Mouse (Mus musculus): Measurements from ENCODE around the gene Mlxip. TPM values are rescaled to one million over a fixed set of nuclear protein-coding genes. Genes with fewer than 3 reads are reported as not detected.
A peak's percentile ranks its signal among the peaks of the same experiment; 100 is the strongest.

The Mlxip gene
- polyA plus RNA-seq, 1 experiment from 2014 or later: 12.4 TPM

GRCm38 (mm10) chr5:123412193-123412592, 17.6 kb downstream of the Mlxip start:
- no peak for ATAC-seq (replicated peaks; ENCODE audit: extremely low read depth, insufficient read depth, low FRiP score)
- H3K4me3 ChIP-seq (ENCODE audit: low read length): no peak overlapping the region
- H3K9me3 ChIP-seq (replicated peaks; ENCODE audit: control insufficient read depth, low read length): peaks cover 5% of the 10 kb centered on the region
- H3K27me3 ChIP-seq (ENCODE audit: control insufficient read depth, insufficient read depth, low read length): no peaks in the 10 kb centered on the region
- no peak overlapping the region for H3K4me2 ChIP-seq (ENCODE audit: low read depth, low read length)
- no peak overlapping the region for H3K9ac ChIP-seq (ENCODE audit: low read length)
- peaks cover 22% of the 10 kb centered on the region for H3K4me1 ChIP-seq (ENCODE audit: control insufficient read depth, insufficient read depth, low read length)
- H3K36me3 ChIP-seq (ENCODE audit: control insufficient read depth, insufficient read depth): peaks cover 6% of the 10 kb centered on the region
- no peak overlapping the region for H3K27ac ChIP-seq (ENCODE audit: low read length)
- WGBS: 76% methylated on average over 4 of the region's 4 CpGs

GRCm38 (mm10) chr5:123413866-123414363, 19.3 kb downstream of the Mlxip start:
- H3K4me1 ChIP-seq (ENCODE audit: control insufficient read depth, insufficient read depth, low read length): peaks cover 26% of the 10 kb centered on the region
- WGBS: 40% methylated on average over 2 of the region's 2 CpGs
- no peaks in the 10 kb centered on the region for H3K27me3 ChIP-seq (ENCODE audit: control insufficient read depth, insufficient read depth, low read length)
- H3K9me3 ChIP-seq (replicated peaks; ENCODE audit: control insufficient read depth, low read length): peaks cover 5% of the 10 kb centered on the region
- no peak overlapping the region for H3K4me2 ChIP-seq (ENCODE audit: low read depth, low read length)
- H3K36me3 ChIP-seq (ENCODE audit: control insufficient read depth, insufficient read depth): peaks cover 6% of the 10 kb centered on the region
- ATAC-seq (replicated peaks; ENCODE audit: extremely low read depth, insufficient read depth, low FRiP score): no peak
- H3K27ac ChIP-seq (ENCODE audit: low read length): no peak overlapping the region
- H3K9ac ChIP-seq (ENCODE audit: low read length): no peak overlapping the region
- H3K4me3 ChIP-seq (ENCODE audit: low read length): no peak overlapping the region

GRCm38 (mm10) chr5:123416149-123416548, 21.6 kb downstream of the Mlxip start:
- Histone ChIP-seq H3K36me3 (ENCODE audit: control insufficient read depth, insufficient read depth) (no peaks in the 10 kb centered on the region), H3K9ac (ENCODE audit: low read length) (no peak overlapping the region), H3K4me3 (ENCODE audit: low read length) (no peak overlapping the region), H3K4me1 (ENCODE audit: control insufficient read depth, insufficient read depth, low read length) (peaks cover 26% of the 10 kb centered on the region), H3K27me3 (ENCODE audit: control insufficient read depth, insufficient read depth, low read length) (no peaks in the 10 kb centered on the region), H3K4me2 (ENCODE audit: low read depth, low read length) (no peak overlapping the region), H3K27ac (ENCODE audit: low read length) (no peak overlapping the region), H3K9me3 (replicated peaks; ENCODE audit: control insufficient read depth, low read length) (no peaks in the 10 kb centered on the region)
- WGBS: 58% methylated on average over 3 of the region's 3 CpGs
- no peak for ATAC-seq (replicated peaks; ENCODE audit: extremely low read depth, insufficient read depth, low FRiP score)

GRCm38 (mm10) chr5:123416566-123417518, 22.2 kb downstream of the Mlxip start:
- 0 out of 2 replicates have a peak overlapping the region, but pooled peaks have one; percentile 9 for H3K27ac ChIP-seq (ENCODE audit: low read length)
- no peak overlapping the region for H3K4me2 ChIP-seq (ENCODE audit: low read depth, low read length)
- no peaks in the 10 kb centered on the region for H3K36me3 ChIP-seq (ENCODE audit: control insufficient read depth, insufficient read depth)
- peaks cover 26% of the 10 kb centered on the region for H3K4me1 ChIP-seq (ENCODE audit: control insufficient read depth, insufficient read depth, low read length)
- no peaks in the 10 kb centered on the region for H3K9me3 ChIP-seq (replicated peaks; ENCODE audit: control insufficient read depth, low read length)
- H3K27me3 ChIP-seq (ENCODE audit: control insufficient read depth, insufficient read depth, low read length): no peaks in the 10 kb centered on the region
- 68% methylated on average over 8 of the region's 8 CpGs for whole genome bisulfite sequencing
- no peak overlapping the region for H3K4me3 ChIP-seq (ENCODE audit: low read length)
- no peak overlapping the region for H3K9ac ChIP-seq (ENCODE audit: low read length)
- ATAC-seq (replicated peaks; ENCODE audit: extremely low read depth, insufficient read depth, low FRiP score): no peak

- Histone ChIP-seq H3K4me1 (ENCODE audit: control insufficient read depth, insufficient read depth, low read length) (no peaks in the 10 kb centered on the region), H3K27ac (ENCODE audit: low read length) (peak overlapping the region; percentile 33), H3K4me2 (ENCODE audit: low read depth, low read length) (peak overlapping the region; percentile 2; the same call in 1 of the 2 replicates), H3K9me3 (replicated peaks; ENCODE audit: control insufficient read depth, low read length) (peaks cover 5% of the 10 kb centered on the region), H3K27me3 (ENCODE audit: control insufficient read depth, insufficient read depth, low read length) (no peaks in the 10 kb centered on the region), H3K36me3 (ENCODE audit: control insufficient read depth, insufficient read depth) (no peaks in the 10 kb centered on the region), H3K9ac (ENCODE audit: low read length) (no peak overlapping the region), H3K4me3 (ENCODE audit: low read length) (no peak overlapping the region)
- WGBS: 35% methylated on average over 2 of the region's 2 CpGs
- ATAC-seq (replicated peaks; ENCODE audit: extremely low read depth, insufficient read depth, low FRiP score): no peak
These were observed 29.3 kb downstream of the Mlxip start for GRCm38 (mm10) chr5:123423885-123424284.

GRCm38 (mm10) chr5:123427556-123427955, 33.0 kb downstream of the Mlxip start:
- ATAC-seq (replicated peaks; ENCODE audit: extremely low read depth, insufficient read depth, low FRiP score): no peak
- H3K27me3 ChIP-seq (ENCODE audit: control insufficient read depth, insufficient read depth, low read length): no peaks in the 10 kb centered on the region
- no peak overlapping the region for H3K4me3 ChIP-seq (ENCODE audit: low read length)
- H3K36me3 ChIP-seq (ENCODE audit: control insufficient read depth, insufficient read depth): no peaks in the 10 kb centered on the region
- H3K4me1 ChIP-seq (ENCODE audit: control insufficient read depth, insufficient read depth, low read length): peaks cover 14% of the 10 kb centered on the region
- H3K9ac ChIP-seq (ENCODE audit: low read length): no peak overlapping the region
- no peak overlapping the region for H3K27ac ChIP-seq (ENCODE audit: low read length)
- WGBS: 82% methylated on average over 1 of the region's 1 CpGs
- H3K4me2 ChIP-seq (ENCODE audit: low read depth, low read length): no peak overlapping the region
- peaks cover 5% of the 10 kb centered on the region for H3K9me3 ChIP-seq (replicated peaks; ENCODE audit: control insufficient read depth, low read length)

- Histone ChIP-seq H3K4me2 (ENCODE audit: low read depth, low read length) (no peak overlapping the region), H3K4me1 (ENCODE audit: control insufficient read depth, insufficient read depth, low read length) (peaks cover 26% of the 10 kb centered on the region), H3K27ac (ENCODE audit: low read length) (peak overlapping the region; percentile 71), H3K36me3 (ENCODE audit: control insufficient read depth, insufficient read depth) (no peaks in the 10 kb centered on the region), H3K4me3 (ENCODE audit: low read length) (no peak overlapping the region), H3K9ac (ENCODE audit: low read length) (no peak overlapping the region), H3K9me3 (replicated peaks; ENCODE audit: control insufficient read depth, low read length) (peaks cover 1% of the 10 kb centered on the region), H3K27me3 (ENCODE audit: control insufficient read depth, insufficient read depth, low read length) (no peaks in the 10 kb centered on the region)
- 49% methylated on average over 13 of the region's 13 CpGs for WGBS
- no peak; the same call in 1 of the 2 replicates for ATAC-seq (replicated peaks; ENCODE audit: extremely low read depth, insufficient read depth, low FRiP score)
These were observed 37.1 kb downstream of the Mlxip start for GRCm38 (mm10) chr5:123431524-123432304.

GRCm38 (mm10) chr5:123432305-123432874, 37.8 kb downstream of the Mlxip start:
- peak overlapping the region; percentile 71 for H3K27ac ChIP-seq (ENCODE audit: low read length)
- H3K4me1 ChIP-seq (ENCODE audit: control insufficient read depth, insufficient read depth, low read length): peaks cover 26% of the 10 kb centered on the region
- no peak overlapping the region for H3K4me3 ChIP-seq (ENCODE audit: low read length)
- ATAC-seq (replicated peaks; ENCODE audit: extremely low read depth, insufficient read depth, low FRiP score): no peak
- no peaks in the 10 kb centered on the region for H3K9me3 ChIP-seq (replicated peaks; ENCODE audit: control insufficient read depth, low read length)
- H3K9ac ChIP-seq (ENCODE audit: low read length): no peak overlapping the region
- 56% methylated on average over 3 of the region's 3 CpGs for WGBS
- no peak overlapping the region for H3K4me2 ChIP-seq (ENCODE audit: low read depth, low read length)
- no peaks in the 10 kb centered on the region for H3K27me3 ChIP-seq (ENCODE audit: control insufficient read depth, insufficient read depth, low read length)
- no peaks in the 10 kb centered on the region for H3K36me3 ChIP-seq (ENCODE audit: control insufficient read depth, insufficient read depth)
